Mouse (Mus musculus) left cerebral cortex, postnatal 10 days (tissue): ENCODE measurements around the gene Pxdc1. TPM values are rescaled to one million over a fixed set of nuclear protein-coding genes. Genes with fewer than 3 reads are reported as not detected.

ENCODE experiments used
- DNase-seq, 2 experiments: peaks; one replicate each; pipeline ENCODE4 v3.0.0; 2021 to 2022; ENCODE audit warnings: low spot score in 2 of 2, mixed read lengths in 1 of 2; ENCODE audit errors: extremely low spot score in 1 of 2
- intact Hi-C: fragments of 180-260 bp; cut with DNase I; formaldehyde crosslinking; loops from one replicate; pipeline ENCODE4 v1.15.1; 2025
- total RNA-seq, 2 experiments: library from RNA; stranded (reverse); gene quantifications; 2 replicates each; pipeline ENCODE4 v1.2.3; 2021

Gene Pxdc1
- 10 to 100 TPM; 10.2 to 10.8 TPM for total RNA-seq

GRCm38 (mm10) chr13:34653391-34653790, at the start of gene Pxdc1:
TSS of gene Pxdc1 (minus strand) at chr13:34653486.
- intact Hi-C loops: loop anchor here (5.0 kb wide), 1 partner anchor 139 kb away; no protein-coding TSS in a partner anchor
- DNase-seq: peak in 1 of 2 experiments; percentile 53

DNA sequence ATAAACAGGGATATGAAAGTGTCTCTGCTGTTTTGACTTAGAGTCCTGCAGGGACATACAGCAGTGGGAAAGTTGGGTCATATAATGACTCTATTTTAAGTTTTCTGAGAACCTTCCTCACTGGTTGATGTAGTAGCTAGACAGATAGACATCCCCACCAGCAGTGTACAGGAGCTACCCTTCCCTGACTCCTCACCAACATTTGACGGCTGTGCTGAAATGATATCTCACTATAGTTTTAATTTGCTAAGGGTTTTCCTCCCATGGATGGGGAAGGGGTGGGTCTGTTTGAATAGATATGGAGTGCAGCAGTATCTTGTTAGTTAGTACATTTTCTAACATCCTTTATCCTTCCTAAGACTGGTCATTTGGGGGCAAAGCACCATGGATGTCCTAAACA, 47.3 kb upstream of the Pxdc1 start:
- DNase-seq: no peak
- intact Hi-C loops: no loop called here

- DNase-seq: no peak
- intact Hi-C loops: no loop called here
Measured at GRCm38 (mm10) chr13:34700091-34700490, 46.8 kb upstream of the Pxdc1 start.

DNA sequence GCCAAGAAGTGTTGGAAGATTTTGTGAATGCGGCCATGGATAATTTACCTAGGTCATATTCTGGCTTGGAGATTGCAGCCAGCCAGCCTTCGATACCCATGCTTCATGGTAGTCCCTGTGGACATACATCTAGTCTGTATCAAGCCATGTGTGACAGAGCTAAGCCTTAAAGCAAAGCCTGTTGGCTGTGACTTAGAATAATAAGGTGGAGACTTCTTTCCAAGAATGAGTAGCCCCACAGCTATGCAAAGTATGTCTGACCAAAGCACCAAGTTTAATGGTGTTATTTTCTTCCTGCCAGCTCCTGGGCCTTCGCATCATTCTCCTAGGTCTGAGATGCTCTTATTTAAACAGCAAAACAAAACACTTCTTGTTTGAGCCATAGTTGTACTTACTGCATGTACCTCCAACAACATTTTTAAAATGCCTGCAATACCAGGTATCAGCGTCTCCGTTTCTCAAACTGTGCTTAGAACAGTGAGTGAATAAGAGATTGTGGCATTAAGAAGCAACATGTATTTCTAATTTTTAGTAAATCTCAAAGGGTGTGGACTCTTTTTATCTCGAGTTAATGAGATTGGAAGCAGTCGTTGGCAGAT, 43.5 kb upstream of the Pxdc1 start:
- intact Hi-C loops: no loop called here

DNA sequence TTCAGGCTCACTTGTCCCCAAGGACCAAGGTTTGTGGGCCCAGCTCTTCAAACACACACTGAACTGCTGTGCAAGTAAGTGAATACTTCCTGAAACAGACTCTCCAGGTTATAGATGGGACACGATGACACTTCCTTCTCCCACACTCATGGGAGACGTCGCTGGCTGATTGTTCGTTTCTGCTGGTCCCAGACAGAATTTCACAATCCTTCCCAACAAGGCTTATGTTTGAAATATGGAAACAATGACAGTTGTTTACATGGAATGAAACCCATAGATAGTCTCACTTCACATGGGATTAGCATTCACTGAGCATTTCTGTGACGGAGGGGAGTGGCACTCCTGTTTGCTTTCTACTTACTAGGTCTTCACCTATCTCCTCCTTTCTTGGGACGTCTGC, 39.8 kb upstream of the Pxdc1 start:
- intact Hi-C loops: no loop called here

More for the DNA sequence above, 43.5 kb upstream of the Pxdc1 start:
- DNase-seq: no peak

DNA sequence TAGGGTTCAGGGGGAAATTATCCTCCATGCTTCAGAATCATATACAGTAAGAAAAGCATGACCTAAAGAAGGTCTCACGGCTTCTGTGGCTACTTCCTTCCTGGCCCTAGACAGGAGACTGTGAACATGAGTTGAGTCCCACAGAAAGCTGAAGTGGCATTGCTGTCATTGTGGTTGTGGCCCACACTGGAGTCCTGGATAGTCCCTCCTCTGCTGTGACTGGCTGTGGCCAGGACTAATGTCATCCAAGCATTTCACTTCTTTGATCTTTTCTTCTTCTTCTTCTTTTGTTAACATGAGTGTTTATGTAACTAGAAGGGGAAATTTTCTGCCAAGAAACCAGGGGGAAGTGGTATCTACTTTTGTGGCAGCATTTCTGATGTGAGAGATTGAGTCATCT, 37.8 kb upstream of the Pxdc1 start:
- intact Hi-C loops: no loop called here
- no peak for DNase-seq

More for the DNA sequence above, 39.8 kb upstream of the Pxdc1 start:
- DNase-seq: no peak

- intact Hi-C loops: no loop called here
Measured at GRCm38 (mm10) chr13:34685008-34685765, 31.9 kb upstream of the Pxdc1 start.

DNA sequence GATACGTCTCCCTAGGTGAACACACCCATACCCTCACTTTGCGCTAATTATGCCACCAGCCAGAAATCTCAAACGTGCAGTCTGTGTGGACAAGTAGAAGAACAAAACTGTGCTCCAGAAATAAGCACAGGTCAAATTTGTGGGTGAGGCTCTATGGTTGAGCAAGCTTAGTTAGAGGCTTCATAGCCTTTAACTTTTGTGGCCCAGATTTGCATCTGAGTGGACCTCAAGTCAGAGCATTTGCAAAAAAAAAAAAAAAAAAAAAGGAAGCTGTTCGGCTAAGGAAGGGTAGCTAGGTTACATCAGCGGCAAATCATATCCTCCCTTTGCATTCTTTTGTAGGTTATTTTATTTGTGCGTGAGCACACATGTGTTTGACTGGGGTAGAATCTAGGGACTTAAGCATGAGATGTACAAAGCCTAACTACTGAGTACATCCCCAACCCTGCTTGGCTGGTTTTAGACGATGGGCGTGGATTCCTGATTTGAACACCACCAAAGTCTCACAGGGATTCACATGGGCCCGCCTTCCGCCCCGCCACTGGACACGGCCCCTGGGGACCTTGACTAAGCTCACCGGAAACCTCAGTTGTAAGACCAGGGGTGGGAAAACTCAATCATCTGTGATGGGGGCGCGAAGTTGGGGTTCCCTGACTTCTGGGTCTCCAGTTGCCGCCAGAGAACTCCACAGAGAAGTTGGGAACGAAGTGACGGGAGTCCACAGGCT, 30.6 kb upstream of the Pxdc1 start:
- DNase-seq: no peak
- intact Hi-C loops: no loop called here

More at GRCm38 (mm10) chr13:34685008-34685765, 31.9 kb upstream of the Pxdc1 start:
- no peak for DNase-seq

DNA sequence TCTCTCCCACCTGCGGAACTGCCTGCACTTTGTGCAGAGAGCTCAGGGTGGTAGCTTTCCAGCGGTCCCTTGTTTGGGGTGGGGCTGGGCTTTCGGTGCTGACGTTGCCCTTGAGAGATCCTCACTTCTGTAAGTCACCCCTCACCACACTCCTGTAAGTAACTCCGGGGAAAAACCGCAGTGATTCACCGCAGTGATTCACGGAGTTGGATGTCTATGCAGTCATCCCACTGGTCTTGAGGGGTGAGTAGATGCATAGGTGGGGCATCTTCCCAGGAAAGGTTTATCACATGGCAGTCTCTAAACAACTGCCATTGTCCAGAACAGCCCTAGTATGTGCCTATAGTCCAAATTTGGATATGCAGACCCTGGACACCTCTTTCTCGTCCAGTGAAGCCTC, 30.0 kb upstream of the Pxdc1 start:
- intact Hi-C loops: no loop called here
- no peak for DNase-seq

DNA sequence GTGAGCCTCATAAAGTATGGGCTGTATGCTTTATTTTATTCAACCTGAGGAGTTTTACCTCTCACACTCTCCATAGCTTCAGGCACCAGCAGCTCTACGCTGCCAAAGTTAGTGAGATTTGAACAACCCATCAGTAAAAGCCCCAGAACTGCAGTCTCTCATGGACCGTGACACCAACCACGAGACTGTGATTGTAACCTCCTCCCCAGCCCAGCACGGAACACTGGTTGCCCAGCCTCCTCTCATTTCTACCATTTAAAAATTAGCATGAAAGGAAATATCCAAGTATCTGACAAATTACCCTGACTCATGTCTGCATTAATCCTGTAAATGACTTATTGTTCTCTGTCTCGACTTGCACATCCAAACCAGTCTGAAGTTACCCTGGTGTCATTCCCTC, 23.2 kb upstream of the Pxdc1 start:
- no peak for DNase-seq
- intact Hi-C loops: no loop called here

GRCm38 (mm10) chr13:34675847-34676383, 22.6 kb upstream of the Pxdc1 start:
- DNase-seq: no peak
- intact Hi-C loops: no loop called here

GRCm38 (mm10) chr13:34673354-34673753, 20.1 kb upstream of the Pxdc1 start:
- no peak for DNase-seq
- intact Hi-C loops: no loop called here

DNA sequence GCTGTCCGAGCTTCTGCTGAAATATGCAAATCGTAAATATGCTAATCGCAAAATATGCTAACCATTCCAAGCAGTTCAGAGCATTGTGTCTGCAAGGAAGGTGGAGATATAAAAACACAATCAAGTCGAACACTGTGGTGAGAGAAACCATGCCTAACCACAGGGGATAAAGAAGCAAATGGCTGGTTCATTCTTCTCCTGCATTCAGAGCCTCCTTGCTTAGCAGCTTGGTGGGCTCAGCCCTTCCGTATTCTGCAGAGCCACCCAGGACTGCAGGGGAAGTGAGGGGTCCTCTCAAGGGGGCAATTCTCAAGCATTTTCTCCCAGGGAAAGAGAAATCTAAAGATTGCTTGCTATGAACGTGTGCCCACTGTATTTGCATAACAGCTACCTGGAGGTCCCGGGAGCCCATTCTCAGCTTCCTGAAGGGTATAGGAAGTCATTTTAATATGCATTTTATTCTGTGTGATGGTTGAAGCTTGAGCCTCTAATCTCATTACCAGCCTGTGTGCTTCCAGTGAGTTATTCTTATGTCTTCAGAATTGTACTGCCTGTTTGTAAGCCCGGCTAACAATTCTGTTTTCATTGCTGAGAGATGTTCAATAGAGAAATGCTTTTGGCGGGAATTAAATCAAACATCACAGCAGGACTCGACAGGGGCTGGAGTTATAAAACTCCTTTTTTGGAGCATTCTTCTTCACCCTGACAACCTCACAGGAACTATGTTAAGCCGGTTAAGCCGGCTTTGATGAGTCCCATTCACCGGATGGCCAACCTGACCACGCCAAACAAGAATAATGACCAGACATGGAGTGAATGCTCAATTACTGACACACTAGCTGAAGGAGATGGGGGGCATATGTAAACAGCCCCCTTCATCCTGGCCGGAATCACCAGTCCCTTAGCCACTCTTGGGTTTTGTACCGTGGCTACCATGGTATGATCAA, 16.9 kb upstream of the Pxdc1 start:
- intact Hi-C loops: no loop called here
- no peak for DNase-seq

GRCm38 (mm10) chr13:34667197-34667596, 13.9 kb upstream of the Pxdc1 start:
- intact Hi-C loops: no loop called here
- DNase-seq: no peak

- DNase-seq: no peak
- intact Hi-C loops: no loop called here
Measured at GRCm38 (mm10) chr13:34665074-34665473, 11.8 kb upstream of the Pxdc1 start.

DNA sequence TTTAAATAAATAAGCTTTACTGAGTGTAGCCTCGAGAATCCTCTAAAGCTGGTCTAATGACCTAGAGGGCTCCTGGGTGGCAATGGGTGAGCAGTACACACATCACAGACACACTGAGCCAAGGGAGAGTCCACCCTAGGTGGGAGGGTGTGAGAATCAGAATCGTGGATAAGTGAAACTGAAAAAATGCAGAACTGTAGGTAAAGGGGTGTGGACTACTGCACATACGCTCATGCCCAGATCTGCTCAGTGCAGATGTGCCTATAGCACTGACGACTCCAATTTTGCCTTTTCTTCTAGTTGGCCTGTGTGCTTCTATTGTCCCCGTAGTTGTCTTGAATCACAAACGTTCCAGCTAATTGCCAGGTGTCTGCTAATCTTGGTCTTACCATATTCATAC, 10.5 kb upstream of the Pxdc1 start:
- intact Hi-C loops: no loop called here
- DNase-seq: no peak

GRCm38 (mm10) chr13:34659507-34659906, 6.2 kb upstream of the Pxdc1 start:
- no peak for DNase-seq
- intact Hi-C loops: no loop called here

DNA sequence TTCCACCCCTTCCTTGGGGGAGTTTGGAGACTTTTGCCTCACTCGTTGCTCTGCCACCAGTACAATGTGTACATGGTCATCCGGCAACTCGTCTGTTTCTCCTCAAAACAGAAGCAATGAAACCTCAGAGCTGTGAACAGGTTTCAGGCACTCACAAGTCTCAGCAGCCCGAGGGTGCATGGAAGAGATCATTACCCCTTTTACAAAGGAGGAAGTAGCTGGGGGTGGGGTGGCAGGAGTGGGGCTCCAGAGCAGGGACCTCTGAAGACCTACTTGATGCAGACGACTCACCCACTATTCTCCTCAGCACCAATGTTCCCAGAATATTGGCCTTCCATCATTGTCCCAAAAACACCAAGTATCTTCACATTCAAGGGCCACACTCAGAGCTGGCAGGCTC, 3.1 kb upstream of the Pxdc1 start:
- intact Hi-C loops: no loop called here
- DNase-seq: no peak
